Mouse (Mus musculus) megakaryocyte, adult 5-6 weeks (primary cell): ENCODE results near the gene Cct5. TPM values are rescaled to one million over a fixed set of nuclear protein-coding genes. Genes with fewer than 3 reads are reported as not detected.

Source experiments
- ATAC-seq: 2 replicates; pipeline ENCODE4 v1.8.0; 2016; ENCODE audit warnings: mild to moderate bottlenecking, inconsistent platforms; ENCODE audit not compliant: poor library complexity, severe bottlenecking
- total RNA-seq, 2 experiments: library from RNA; stranded (forward) in 1 of 2; stranded (reverse) in 1 of 2; fragments of 153-499, 151-499 nt in 1 of 2; fragments of 221-1000, 200-1000 nt in 1 of 2; gene quantifications; 2 replicates each; pipeline versions ENCODE4 v1.2.3 to v1.2.4; 2015 to 2017

Cct5 gene
- total RNA-seq, 2 experiments from 2014 or later, result 263 to 274 TPM

- no peak for ATAC-seq
Measured at GRCm38 (mm10) chr15:31565786-31566185, 35.8 kb downstream of the Cct5 start.

- ATAC-seq, result no peak
Measured at GRCm38 (mm10) chr15:31565184-31565583, 36.4 kb downstream of the Cct5 start, which contains the start of gene Cmbl. Cmbl (plus strand) TSS chr15:31565389.

- ATAC-seq, result 0 out of 2 replicates have a peak, but pooled peaks have one; percentile 35
Measured at GRCm38 (mm10) chr15:31563577-31564546, 37.7 kb downstream of the Cct5 start.

- no peak for ATAC-seq
Measured at GRCm38 (mm10) chr15:31562847-31563246, 38.8 kb downstream of the Cct5 start.

- ATAC-seq, result no peak
Measured at GRCm38 (mm10) chr15:31561976-31562375, 39.6 kb downstream of the Cct5 start.

GRCm38 (mm10) chr15:31561390-31561789 lies 40.2 kb downstream of the Cct5 start:
- ATAC-seq, result no peak

GRCm38 (mm10) chr15:31554855-31555254 lies 46.7 kb downstream of the Cct5 start:
- ATAC-seq, result peak; percentile 38; the same call in 1 of the 2 replicates

GRCm38 (mm10) chr15:31550381-31550780 lies 51.2 kb downstream of the Cct5 start:
- ATAC-seq, result no peak

- 0 out of 2 replicates have a peak, but pooled peaks have one; percentile 24 for ATAC-seq
Measured at GRCm38 (mm10) chr15:31547421-31547820, 54.2 kb downstream of the Cct5 start.

GRCm38 (mm10) chr15:31546291-31546690 lies 55.3 kb downstream of the Cct5 start:
- no peak for ATAC-seq

- ATAC-seq, result no peak
Measured at GRCm38 (mm10) chr15:31545058-31545457, 56.5 kb downstream of the Cct5 start.

GRCm38 (mm10) chr15:31543246-31543645 lies 58.4 kb downstream of the Cct5 start:
- no peak for ATAC-seq

- peak; percentile 33 for ATAC-seq
Measured at GRCm38 (mm10) chr15:31542013-31542958, 59.3 kb downstream of the Cct5 start.

Other genes with a start within 250 kb of the Cct5 start
- 4.8 and 5.1 TPM in 2 replicates for gene Ankrd33b, start 234.1 kb downstream of the Cct5 start, total RNA-seq (2015)
- gene Ankrd33b, start 234.1 kb downstream of the Cct5 start, total RNA-seq (2017), result 5.8 and 9.1 TPM in 2 replicates
- 1.3 and 1.4 TPM in 2 replicates for gene Ropn1l, start 148.1 kb downstream of the Cct5 start, total RNA-seq (2015)
- gene Ropn1l, start 148.1 kb downstream of the Cct5 start, total RNA-seq (2017), result 1.2 and 1.5 TPM in 2 replicates
- 35.7 and 38.4 TPM in 2 replicates for gene March6, start 70.8 kb downstream of the Cct5 start, total RNA-seq (2015)
- 31.1 and 34.2 TPM in 2 replicates for gene March6, start 70.8 kb downstream of the Cct5 start, total RNA-seq (2017)
- 0.46 TPM in 1 of 2 replicates, not detected in the other for gene Cmbl, start 36.4 kb downstream of the Cct5 start, total RNA-seq (2015)
- gene Cmbl, start 36.4 kb downstream of the Cct5 start, total RNA-seq (2017), result 0.48 TPM in 1 of 2 replicates, not detected in the other
- 7.0 and 10.5 TPM in 2 replicates for gene Fam173b, start within 50 bp of the Cct5 start, total RNA-seq (2015)
- gene Fam173b, start within 50 bp of the Cct5 start, total RNA-seq (2017), result 5.6 and 8.0 TPM in 2 replicates